Mouse (Mus musculus) E14TG2a.4 (cell line): ENCODE results near the gene Gm5426.

ENCODE experiments used
- CTCF ChIP-seq: conservative IDR thresholded peaks from 2 replicates; pipeline ENCODE4 v1.5.1; 2014; ENCODE audit warnings: low read length
- NANOG ChIP-seq: IDR thresholded peaks from 2 replicates; pipeline ENCODE4 v1.6.1; 2014; ENCODE audit warnings: borderline replicate concordance, low read length, mixed read lengths
- POU5F1 ChIP-seq: IDR thresholded peaks from 2 replicates; pipeline ENCODE4 v1.6.1; 2014; ENCODE audit warnings: low read length, borderline replicate concordance

- TF ChIP-seq CTCF (no peak), NANOG (no peak), POU5F1 (no peak)
Observed at GRCm38 (mm10) chr10:96121249-96122010, 15.0 kb upstream of the Gm5426 start.
